Mouse (Mus musculus) myocyte (in vitro differentiated cells): ENCODE data around the gene Cuedc1.

ENCODE experiments used
- E2F4 ChIP-seq: IDR thresholded peaks from one replicate; pipeline ENCODE4 v1.6.1; 2011; ENCODE audit warnings: mild to moderate bottlenecking, control low read depth, moderate library complexity; ENCODE audit not compliant: insufficient read depth
- TCF3 ChIP-seq: IDR thresholded peaks from one replicate; pipeline ENCODE4 v1.6.1; 2011; ENCODE audit warnings: low read depth, control low read depth; ENCODE audit not compliant: insufficient read length

GRCm38 (mm10) chr11:88122545-88122944 is 24.7 kb downstream of the Cuedc1 start:
- TF ChIP-seq TCF3 (no peak), E2F4 (no peak)
